30 mouse cellular contexts compared by ENCODE assay signal in the genomic region with DNA sequence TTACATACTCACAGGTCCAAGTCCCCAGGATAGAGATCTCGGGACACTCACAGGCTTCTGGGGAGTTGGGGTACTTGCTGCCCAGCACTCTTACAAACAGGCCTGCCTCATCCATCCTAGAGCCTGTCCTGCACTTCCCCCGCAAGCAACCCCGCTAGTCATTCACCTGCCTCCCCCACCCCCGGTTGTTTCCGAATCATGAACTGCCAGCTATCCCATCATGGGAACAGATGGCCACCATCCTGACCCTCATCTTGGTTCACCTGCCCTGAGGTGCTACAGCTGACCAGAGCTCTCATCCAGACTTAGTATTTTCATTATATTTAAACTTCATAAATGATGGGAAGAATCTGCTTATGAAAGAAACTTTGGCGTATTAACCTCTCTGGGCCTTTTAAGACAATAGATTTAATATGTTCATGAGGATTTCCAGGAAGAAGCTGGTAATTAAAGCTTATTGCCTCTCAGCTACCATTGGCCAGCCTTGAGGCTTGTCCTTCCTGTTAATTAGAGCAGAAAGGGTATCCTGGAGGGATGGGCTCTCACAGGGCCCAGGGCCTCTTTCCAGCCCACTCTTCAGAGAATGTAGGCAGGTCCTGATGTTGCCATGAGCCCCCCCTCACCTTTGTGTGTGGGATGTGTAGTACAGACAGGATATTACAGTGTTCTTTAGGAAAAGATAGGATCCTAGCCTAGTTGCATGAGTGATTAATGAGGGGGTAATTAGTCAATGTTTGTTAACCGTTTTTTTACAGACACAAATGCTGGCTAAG.
DNase-seq lines count a peak whose midpoint lies in the region; ATAC-seq and TF ChIP-seq lines count a peak whose summit lies in the region.
"Had no signal": no experiment of that assay in that cellular context is flagged by ENCODE, and none has a peak within 500 bp of the region (broad histone marks: within the 10 kb centered on the region; RNA-seq: fewer than 3 reads in every experiment).

No protein-coding gene starts in this region.

- H3K4me2 ChIP-seq in hindbrain, embryonic 13.5 days = no peak overlapping the region
- no peak overlapping the region for H3K4me2 ChIP-seq in midbrain, postnatal 0 days (ENCODE audit: low read depth, low read length, poor library complexity, severe bottlenecking)
- no peak overlapping the region for H3K4me2 ChIP-seq in midbrain, embryonic 16.5 days (ENCODE audit: low read length)
- H3K4me2 ChIP-seq: forebrain, embryonic 12.5 days; heart, embryonic 11.5 days; midbrain, embryonic 15.5 days had no signal

- no peak; the same call in 1 of the 2 replicates for ATAC-seq in cerebellum, adult (ENCODE audit: insufficient number of reproducible peaks, low FRiP score, low TSS enrichment)
- peak; percentile 57 for ATAC-seq in hindbrain, embryonic 13.5 days (ENCODE audit: low FRiP score)
- no peak for ATAC-seq in midbrain, postnatal 0 days (ENCODE audit: low FRiP score)
- ATAC-seq in midbrain, embryonic 16.5 days = no peak
- ATAC-seq: CD4-positive, CD25-positive, alpha-beta regulatory T cell, adult 4 months; intestine, postnatal 0 days; midbrain, embryonic 15.5 days had no signal

- no peak for TF ChIP-seq POLR2A in brain, embryonic 14.5 days (IDR thresholded peaks at IDR 0.05; ENCODE audit: borderline replicate concordance, extremely low read depth, insufficient read depth, insufficient read length, poor library complexity, severe bottlenecking)

- H3K36me3 ChIP-seq in hindbrain, embryonic 13.5 days = no peaks in the 10 kb centered on the region
- H3K36me3 ChIP-seq in hindbrain, embryonic 10.5 days = no peaks in the 10 kb centered on the region
- H3K36me3 ChIP-seq in midbrain, postnatal 0 days (ENCODE audit: insufficient read depth, low read length) = no peaks in the 10 kb centered on the region
- no peaks in the 10 kb centered on the region for H3K36me3 ChIP-seq in midbrain, embryonic 16.5 days (ENCODE audit: control insufficient read depth, insufficient read depth, low read length)
- H3K36me3 ChIP-seq: forebrain, embryonic 12.5 days; midbrain, embryonic 15.5 days had no signal

- no peaks in the 10 kb centered on the region for H3K9me3 ChIP-seq in hindbrain, embryonic 13.5 days
- no peaks in the 10 kb centered on the region for H3K9me3 ChIP-seq in hindbrain, embryonic 10.5 days
- no peaks in the 10 kb centered on the region for H3K9me3 ChIP-seq in midbrain, postnatal 0 days (ENCODE audit: low read length)
- no peaks in the 10 kb centered on the region for H3K9me3 ChIP-seq in midbrain, embryonic 16.5 days (replicated peaks; ENCODE audit: control insufficient read depth, low read length, poor library complexity, severe bottlenecking)
- H3K9me3 ChIP-seq: forebrain, embryonic 12.5 days; midbrain, embryonic 15.5 days had no signal

- no peaks in the 10 kb centered on the region for H3K27me3 ChIP-seq in hindbrain, embryonic 13.5 days
- H3K27me3 ChIP-seq in hindbrain, embryonic 10.5 days (ENCODE audit: insufficient read depth, poor library complexity, severe bottlenecking) = no peaks in the 10 kb centered on the region
- no peaks in the 10 kb centered on the region for H3K27me3 ChIP-seq in midbrain, postnatal 0 days (ENCODE audit: insufficient read depth, low read length)
- no peaks in the 10 kb centered on the region for H3K27me3 ChIP-seq in midbrain, embryonic 16.5 days (ENCODE audit: control insufficient read depth, insufficient read depth, low read depth, low read length)
- H3K27me3 ChIP-seq: forebrain, embryonic 12.5 days; midbrain, embryonic 15.5 days had no signal

- no peak overlapping the region for H3K27ac ChIP-seq in hindbrain, embryonic 13.5 days
- no peak overlapping the region for H3K27ac ChIP-seq in hindbrain, embryonic 10.5 days
- no peak overlapping the region for H3K27ac ChIP-seq in midbrain, postnatal 0 days (ENCODE audit: low read depth, low read length)
- no peak overlapping the region for H3K27ac ChIP-seq in midbrain, embryonic 16.5 days (ENCODE audit: low read length)
- H3K27ac ChIP-seq: forebrain, embryonic 12.5 days; liver, embryonic 14.5 days; macrophage; midbrain, embryonic 15.5 days; stomach, postnatal 0 days had no signal

- no peak overlapping the region for H3K4me3 ChIP-seq in hindbrain, embryonic 13.5 days
- no peak overlapping the region for H3K4me3 ChIP-seq in hindbrain, embryonic 10.5 days
- H3K4me3 ChIP-seq in midbrain, postnatal 0 days (ENCODE audit: low read depth, low read length) = no peak overlapping the region
- H3K4me3 ChIP-seq in midbrain, embryonic 16.5 days (ENCODE audit: low read depth, low read length) = no peak overlapping the region
- H3K4me3 ChIP-seq: erythroblast, embryonic 14.5 days; forebrain, embryonic 12.5 days; midbrain, embryonic 15.5 days; myocyte had no signal

- H3K4me1 ChIP-seq in hindbrain, embryonic 13.5 days (replicated peaks) = peaks cover 20% of the 10 kb centered on the region
- 0 out of 2 replicates have a peak, but pooled peaks cover 3% of the 10 kb centered on the region for H3K4me1 ChIP-seq in hindbrain, embryonic 10.5 days (replicated peaks)
- H3K4me1 ChIP-seq in midbrain, postnatal 0 days (ENCODE audit: insufficient read depth, low read length) = no peaks in the 10 kb centered on the region
- H3K4me1 ChIP-seq in midbrain, embryonic 16.5 days (ENCODE audit: control insufficient read depth, insufficient read depth, low read length) = peaks cover 10% of the 10 kb centered on the region; the same call in 1 of the 2 replicates

- no peak overlapping the region for H3K9ac ChIP-seq in hindbrain, embryonic 13.5 days
- no peak overlapping the region for H3K9ac ChIP-seq in midbrain, postnatal 0 days (replicated peaks; ENCODE audit: low read length, poor library complexity, severe bottlenecking)
- H3K9ac ChIP-seq in midbrain, embryonic 16.5 days (ENCODE audit: low read depth, low read length) = no peak overlapping the region
- H3K9ac ChIP-seq: forebrain, embryonic 12.5 days; liver, embryonic 14.5 days; midbrain, embryonic 15.5 days had no signal

- TF ChIP-seq CTCF in midbrain, postnatal 0 days (IDR thresholded peaks at IDR 0.05) = no peak
- TF ChIP-seq CTCF in brain, embryonic 14.5 days (IDR thresholded peaks at IDR 0.05; ENCODE audit: borderline replicate concordance, extremely low read depth, insufficient read depth, insufficient read length) = no peak

- peak; percentile 73 to 81 for DNase-seq in cerebellum, postnatal 14 days
- no peak for DNase-seq in hindbrain, embryonic 10.5 days (ENCODE audit: low spot score)
- DNase-seq in midbrain, postnatal 0 days (ENCODE audit: low spot score) = peak; percentile 31
- DNase-seq in brain, embryonic 14.5 days (ENCODE audit: low read depth) = peak; percentile 29
- DNase-seq in urinary bladder, postnatal 14 days (ENCODE audit: low spot score) = no peak
- DNase-seq: adrenal gland, postnatal 25 days; gastrocnemius, postnatal 14 days; heart, postnatal 36 days; kidney, adult 9 months; kidney, postnatal 10 days; layer of hippocampus, postnatal 36 days; liver; lung, adult 2 months; lung, postnatal 10 days; right cerebral cortex, postnatal 4 days; thymus, adult 18-20 months; thymus, postnatal 25 days had no signal

- 76% methylated on average over 7 of the region's 7 CpGs for WGBS in hindbrain, embryonic 13.5 days
- 86% methylated on average over 7 of the region's 7 CpGs for WGBS in hindbrain, embryonic 10.5 days
- WGBS in midbrain, postnatal 0 days = 80% methylated on average over 7 of the region's 7 CpGs
- WGBS in midbrain, embryonic 16.5 days = 85% methylated on average over 7 of the region's 7 CpGs

Comparison
In these comparisons a context has a peak if more than half of its experiments do, and no peak if none do; other contexts are left out.
1. DNase-seq: peak in cerebellum, postnatal 14 days (2 of 2), midbrain, postnatal 0 days (single experiment) and brain, embryonic 14.5 days (single experiment); none in hindbrain, embryonic 10.5 days (single experiment) and urinary bladder, postnatal 14 days (single experiment).